Mouse (Mus musculus): ENCODE data around the gene Midn.

Midn gene

DNA sequence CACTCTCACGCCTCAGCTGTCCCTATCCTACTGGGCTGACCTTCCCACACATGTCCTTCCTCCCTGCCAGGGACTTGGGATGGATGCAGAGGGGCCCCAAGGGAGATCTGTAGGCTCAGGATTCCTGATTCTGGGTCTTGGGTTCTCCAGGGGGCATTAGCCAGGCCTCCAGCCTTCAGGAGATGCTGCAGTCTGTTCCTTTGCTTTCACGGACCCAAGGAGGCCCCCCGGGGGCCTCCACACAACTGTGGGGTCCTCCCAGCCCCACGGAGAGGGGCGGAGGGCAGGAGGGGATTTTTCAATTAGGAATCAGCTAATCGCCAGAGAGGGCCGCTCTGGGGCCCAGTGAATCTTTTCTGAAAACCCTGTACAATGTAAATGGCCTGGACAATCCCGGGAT lies 46.4 kb downstream of the Midn start:
- in situ Hi-C loops (cut with MboI) = no loop called here

DNA sequence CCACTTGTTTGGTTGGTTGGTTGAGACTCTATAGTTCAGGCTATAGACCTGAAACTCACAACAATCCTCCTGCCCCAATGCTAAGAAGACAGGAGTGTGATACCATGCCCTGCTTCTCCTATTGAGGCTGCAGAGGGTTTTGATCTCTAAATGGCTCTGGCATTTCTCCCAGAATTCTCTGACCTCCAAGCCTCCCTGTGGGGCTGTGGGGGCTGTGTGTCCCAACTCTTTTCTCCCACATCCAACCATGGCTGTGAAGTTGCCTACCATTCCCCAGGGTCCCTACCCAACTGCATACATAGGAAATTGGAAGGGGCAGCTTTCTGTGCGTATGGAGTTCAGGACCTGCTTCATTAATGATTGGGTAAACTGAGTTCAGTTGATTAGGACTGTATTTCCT lies 48.1 kb downstream of the Midn start:
- in situ Hi-C loops (cut with MboI) = no loop called here

DNA sequence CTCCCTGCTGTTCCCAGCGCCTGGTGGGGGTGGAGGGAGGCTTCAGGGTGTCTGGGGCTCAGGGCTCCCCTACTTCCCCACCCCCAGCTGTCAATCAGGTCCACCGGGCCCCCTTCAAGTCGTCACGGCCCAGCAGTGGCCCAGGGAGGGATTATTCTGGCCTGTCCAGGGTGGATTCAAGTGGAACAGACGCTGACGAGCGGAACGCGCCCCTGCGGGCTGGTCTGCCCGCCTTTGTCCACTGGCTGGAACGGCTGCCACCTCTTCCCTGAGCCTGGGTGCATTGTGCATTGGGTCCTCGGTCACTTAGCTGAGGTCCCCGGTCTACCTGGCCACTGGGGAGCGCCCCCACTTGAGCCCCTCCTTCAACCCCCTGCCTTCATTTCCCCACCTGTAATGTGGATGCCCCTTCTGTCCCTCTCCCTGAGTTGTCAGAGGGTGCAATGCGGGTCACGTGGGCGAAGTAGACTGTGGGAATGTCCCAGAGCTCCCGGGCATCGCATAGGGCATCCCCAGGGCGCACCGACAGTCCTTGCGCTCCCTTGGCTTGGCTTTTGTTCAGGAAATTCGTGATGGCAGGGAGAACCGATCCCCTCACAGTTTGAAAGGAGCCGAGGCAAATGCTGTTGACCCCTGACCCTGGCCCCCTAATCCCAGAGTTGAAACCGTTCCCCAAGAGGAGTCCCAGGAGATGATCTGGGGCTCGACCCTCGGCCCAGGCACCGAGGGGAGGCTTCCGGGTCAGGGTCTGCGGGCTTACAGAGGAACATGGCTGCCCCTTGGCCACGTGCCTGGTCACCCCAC lies 48.9 kb downstream of the Midn start:
- in situ Hi-C loops (cut with MboI) = no loop called here

DNA sequence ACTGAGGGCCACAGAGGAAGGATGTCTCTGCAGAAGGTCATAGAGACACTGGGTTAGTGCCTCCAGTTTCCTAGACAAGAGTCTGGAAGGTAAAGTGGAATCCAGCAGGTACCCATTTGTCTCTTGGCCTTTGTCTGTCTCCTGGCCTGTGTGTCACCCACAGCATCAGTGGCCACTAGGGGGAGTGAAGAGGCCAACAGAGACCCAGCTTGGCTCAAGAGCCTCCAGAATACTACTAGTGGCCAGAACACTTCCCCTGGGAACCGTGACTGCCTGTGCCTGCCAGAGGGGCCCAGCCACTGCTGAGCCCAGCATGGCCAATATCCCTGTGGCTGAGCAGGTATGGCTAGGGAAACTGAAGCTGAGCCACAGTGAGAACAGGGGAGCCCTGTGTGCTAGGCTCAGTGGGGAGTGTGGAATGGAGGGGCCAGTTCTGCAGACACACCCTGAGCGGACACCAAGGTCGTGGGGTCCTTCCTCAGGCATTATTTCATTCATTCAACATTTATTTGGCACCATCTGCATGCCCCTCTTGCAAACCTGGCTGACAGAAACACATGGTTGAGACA lies 51.5 kb downstream of the Midn start:
- in situ Hi-C loops (cut with MboI) = no loop called here

DNA sequence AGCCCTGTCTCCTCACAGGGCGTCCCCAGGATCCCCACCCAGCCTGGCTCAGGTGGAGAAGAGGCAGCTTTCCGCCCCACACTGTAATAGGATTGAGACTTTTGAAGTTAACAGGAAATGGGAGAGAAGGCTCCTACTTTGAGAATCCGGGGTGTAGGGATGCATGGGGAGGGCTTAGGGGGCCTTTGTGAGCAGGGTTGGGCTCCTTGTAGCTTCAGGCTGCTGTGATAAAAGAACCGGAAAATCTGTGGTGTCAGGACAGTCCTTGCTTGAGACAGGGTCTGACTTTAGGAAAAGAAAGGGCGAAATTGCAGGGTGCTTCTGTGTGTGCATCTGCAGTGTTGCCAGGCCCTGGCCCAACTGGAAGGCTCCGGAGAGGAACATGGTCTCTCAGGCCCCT lies 52.4 kb downstream of the Midn start:
- in situ Hi-C loops (cut with MboI) = no loop called here

DNA sequence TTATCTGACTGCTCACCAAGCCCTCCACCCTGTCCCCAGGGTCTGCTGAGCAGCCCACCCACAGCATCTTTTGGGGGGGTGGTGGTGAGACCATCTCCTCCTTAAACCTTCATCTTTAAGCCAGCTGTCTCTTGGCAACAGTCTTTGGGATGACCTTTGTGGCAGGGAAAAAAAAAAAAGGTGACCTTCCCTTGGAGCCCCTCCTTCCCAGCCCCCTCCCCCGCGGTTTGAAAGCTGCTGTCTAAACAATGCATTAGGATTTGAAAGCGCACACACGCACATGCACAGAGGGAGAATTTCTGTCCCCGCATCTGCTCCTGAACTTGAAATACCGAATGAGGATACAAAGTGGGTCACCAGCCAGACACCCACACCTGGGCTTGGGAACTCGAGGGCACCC lies 56.0 kb downstream of the Midn start:
- in situ Hi-C loops (cut with MboI) = no loop called here

DNA sequence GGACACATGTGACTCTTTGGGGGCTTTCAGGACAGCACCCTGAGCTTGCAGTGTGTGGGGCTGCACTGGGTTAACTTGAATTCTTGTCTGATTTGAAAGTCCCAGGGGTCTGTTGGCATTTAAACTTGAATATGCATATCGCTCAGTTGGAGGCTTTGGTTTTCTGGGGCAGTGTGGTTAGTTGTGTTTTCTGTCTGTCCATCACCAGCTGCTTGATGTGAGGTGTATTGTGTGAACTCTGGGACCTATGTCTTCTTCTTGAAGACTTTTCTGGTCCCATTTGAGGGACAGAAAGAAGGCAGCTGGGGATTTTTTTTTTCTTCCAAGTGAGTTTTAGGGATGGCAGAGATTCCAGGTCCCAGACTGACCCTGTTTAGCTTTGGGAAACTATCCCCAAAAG lies 59.1 kb downstream of the Midn start:
- in situ Hi-C loops (cut with MboI) = no loop called here

DNA sequence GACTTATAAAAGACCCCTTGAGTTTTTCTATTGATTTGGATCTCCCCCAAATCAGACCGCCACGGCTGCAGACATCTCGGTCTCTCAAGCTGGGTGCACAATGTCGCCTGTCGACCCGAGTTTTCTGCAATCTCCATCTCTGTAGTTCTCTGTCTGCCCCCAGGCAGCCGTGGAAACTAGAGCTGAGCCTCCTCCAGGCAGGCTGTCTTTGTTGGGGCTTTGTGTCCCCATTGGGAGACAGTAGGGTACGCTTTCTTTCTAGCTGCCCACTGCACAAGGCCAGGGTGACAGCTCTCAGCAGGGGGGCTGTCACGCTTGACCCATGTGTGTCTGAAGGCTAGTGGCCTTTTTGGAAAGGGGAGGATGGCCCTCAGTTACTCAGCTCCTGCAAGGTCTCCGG lies 59.6 kb downstream of the Midn start:
- in situ Hi-C loops (cut with MboI) = no loop called here

Measured in mature B cell (primary cell).